Mouse (Mus musculus): ENCODE measurements around the gene Abi1.

GRCm38 (mm10) chr2:22957415-22957814 is 82.6 kb downstream of the Abi1 start:
- TF ChIP-seq CTCF (IDR thresholded peaks at IDR 0.05; ENCODE audit: control insufficient read depth, insufficient read depth, low read length) (no peak), POLR2A (IDR thresholded peaks at IDR 0.05; ENCODE audit: borderline replicate concordance, control insufficient read depth, low read depth, low read length) (no peak)
